Mouse (Mus musculus): Measurements from ENCODE around the gene Ppp1r1c. TPM values are rescaled to one million over a fixed set of nuclear protein-coding genes. Genes with fewer than 3 reads are reported as not detected.

Gene Ppp1r1c
- 0.24 and 0.28 TPM in 2 replicates for polyA plus RNA-seq (2015; fragmentation: Nextera tagmentation; extraction: Ambion mirVana)

DNA sequence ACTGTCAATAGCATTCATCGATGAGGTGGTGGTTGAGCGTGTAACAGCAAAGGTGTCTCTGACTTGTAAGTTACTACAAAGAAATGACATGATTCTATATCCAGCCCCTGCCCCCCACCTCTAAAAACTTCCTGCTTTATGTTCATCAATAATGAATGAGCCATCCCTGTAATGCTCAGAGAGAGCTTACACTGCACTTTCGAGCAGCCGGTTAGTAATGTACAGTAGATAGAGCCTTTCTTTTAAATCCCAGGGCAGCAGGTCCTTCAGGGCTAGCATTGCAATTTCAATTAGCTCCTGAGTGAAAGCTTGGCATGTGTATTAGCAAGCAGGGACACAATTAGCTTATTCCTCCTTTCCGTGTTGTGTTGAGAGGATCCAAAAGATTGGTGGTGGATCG is at the start of gene Ppp1r1c:
TSS of gene Ppp1r1c (plus strand) at position 206 of the 400 bp plus-strand sequence.
- Histone ChIP-seq H3K9me3 (no peaks in the 10 kb centered on the region), H3K36me3 (no peaks in the 10 kb centered on the region), H3K9ac (no peak within 1 kb of the TSS), H3K27me3 (replicated peaks) (no peaks in the 10 kb centered on the region), H3K4me3 (no peak within 1 kb of the TSS), H3K27ac (replicated peaks) (no peak within 1 kb of the TSS), H3K4me2 (no peak within 1 kb of the TSS), H3K4me1 (peaks cover 20% of the 10 kb centered on the region)
- no peak for ATAC-seq (ENCODE audit: extremely low read depth, insufficient number of reproducible peaks, low FRiP score, low TSS enrichment)
- WGBS, result 81% methylated on average over 6 of the region's 6 CpGs

DNA sequence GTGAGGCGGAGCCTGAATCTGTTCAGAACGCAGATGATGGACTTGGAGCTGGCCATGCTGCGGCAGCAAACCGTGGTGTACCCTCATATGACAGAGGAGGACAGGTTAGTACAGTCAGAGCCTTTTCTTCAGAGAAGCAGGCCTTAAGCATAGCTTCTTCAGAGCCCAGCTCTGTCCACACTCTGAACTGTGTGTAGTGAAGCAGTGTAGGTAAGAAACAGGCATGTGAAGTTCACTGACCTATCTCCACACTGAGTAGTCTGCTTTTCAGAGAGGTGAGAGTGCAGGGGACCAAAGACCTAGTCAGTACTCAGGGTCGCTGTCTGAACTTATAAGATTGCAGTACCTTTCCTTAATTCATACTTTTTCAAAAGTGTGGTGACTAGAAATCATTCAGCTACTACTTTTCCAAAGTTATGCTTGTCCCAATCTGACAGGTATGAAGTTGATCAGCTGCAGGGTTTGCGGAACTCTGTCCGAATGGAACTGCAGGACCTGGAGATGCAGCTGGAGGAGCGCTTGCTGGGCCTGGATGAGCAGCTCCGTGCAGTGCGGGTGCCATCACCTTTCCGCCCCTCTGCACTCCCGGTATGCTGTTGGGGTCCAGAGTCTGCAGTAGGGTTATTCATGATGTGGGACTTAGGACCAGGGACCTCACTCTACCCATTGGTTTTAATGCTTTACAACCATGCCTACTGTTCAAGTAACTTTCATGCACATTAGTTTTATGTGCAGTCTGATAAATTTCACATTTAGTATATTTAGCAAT is 47.0 kb upstream of the Ppp1r1c start:
- Histone ChIP-seq H3K36me3 (peaks cover 90% of the 10 kb centered on the region), H3K27ac (replicated peaks) (no peak overlapping the region), H3K4me3 (no peak overlapping the region), H3K9ac (no peak overlapping the region), H3K27me3 (replicated peaks) (no peaks in the 10 kb centered on the region), H3K4me1 (peaks cover 6% of the 10 kb centered on the region; the same call in 1 of the 2 replicates), H3K4me2 (no peak overlapping the region), H3K9me3 (no peaks in the 10 kb centered on the region)
- WGBS, result 84% methylated on average over 12 of the region's 12 CpGs
- ATAC-seq (ENCODE audit: extremely low read depth, insufficient number of reproducible peaks, low FRiP score, low TSS enrichment), result no peak

GRCm38 (mm10) chr2:79661486-79662104 is 46.0 kb upstream of the Ppp1r1c start:
- Histone ChIP-seq H3K4me1 (peaks cover 6% of the 10 kb centered on the region; the same call in 1 of the 2 replicates), H3K36me3 (peaks cover 90% of the 10 kb centered on the region), H3K27me3 (replicated peaks) (no peaks in the 10 kb centered on the region), H3K4me2 (no peak overlapping the region), H3K9me3 (no peaks in the 10 kb centered on the region), H3K27ac (replicated peaks) (no peak overlapping the region), H3K4me3 (no peak overlapping the region), H3K9ac (no peak overlapping the region)
- WGBS, result 45% methylated on average over 7 of the region's 7 CpGs
- no peak for ATAC-seq (ENCODE audit: extremely low read depth, insufficient number of reproducible peaks, low FRiP score, low TSS enrichment)

GRCm38 (mm10) chr2:79664532-79665286 is 42.9 kb upstream of the Ppp1r1c start:
- Histone ChIP-seq H3K9ac (no peak overlapping the region), H3K4me2 (no peak overlapping the region), H3K27ac (replicated peaks) (0 out of 2 replicates have a peak overlapping the region, but pooled peaks have one; percentile 28), H3K27me3 (replicated peaks) (no peaks in the 10 kb centered on the region), H3K4me3 (no peak overlapping the region), H3K4me1 (peaks cover 6% of the 10 kb centered on the region; the same call in 1 of the 2 replicates), H3K36me3 (peaks cover 82% of the 10 kb centered on the region), H3K9me3 (no peaks in the 10 kb centered on the region)
- WGBS, result 74% methylated on average over 3 of the region's 3 CpGs
- ATAC-seq (ENCODE audit: extremely low read depth, insufficient number of reproducible peaks, low FRiP score, low TSS enrichment), result no peak

DNA sequence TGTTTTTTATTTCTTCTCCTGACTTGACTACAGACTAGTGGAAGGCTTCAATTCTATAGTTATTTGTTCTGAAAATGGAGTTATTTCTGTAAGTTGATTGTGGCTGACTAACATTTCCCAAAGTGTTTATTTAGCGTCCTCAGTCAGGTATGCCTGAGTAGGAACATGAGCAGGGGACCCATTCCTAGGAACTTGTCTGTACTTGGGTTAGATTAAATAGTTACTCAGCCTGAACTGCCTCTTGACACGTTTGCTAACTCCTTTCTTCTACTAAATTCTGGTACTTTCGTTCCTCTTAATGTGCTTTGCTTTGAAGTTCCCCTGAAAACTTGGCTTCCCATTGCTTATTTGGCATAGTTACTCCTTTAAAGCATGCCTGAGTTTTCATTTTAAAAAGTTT is 42.1 kb upstream of the Ppp1r1c start:
- no peak for ATAC-seq (ENCODE audit: extremely low read depth, insufficient number of reproducible peaks, low FRiP score, low TSS enrichment)
- 74% methylated on average over 3 of the region's 3 CpGs for WGBS
- no peak overlapping the region for H3K9ac ChIP-seq
- no peaks in the 10 kb centered on the region for H3K27me3 ChIP-seq (replicated peaks)
- H3K4me2 ChIP-seq, result no peak overlapping the region
- no peaks in the 10 kb centered on the region for H3K9me3 ChIP-seq
- peaks cover 6% of the 10 kb centered on the region; the same call in 1 of the 2 replicates for H3K4me1 ChIP-seq
- H3K27ac ChIP-seq (replicated peaks), result no peak overlapping the region
- no peak overlapping the region for H3K4me3 ChIP-seq
- H3K36me3 ChIP-seq, result peaks cover 81% of the 10 kb centered on the region

GRCm38 (mm10) chr2:79675266-79675665 is 32.3 kb upstream of the Ppp1r1c start:
- 88% methylated on average over 3 of the region's 3 CpGs for WGBS

DNA sequence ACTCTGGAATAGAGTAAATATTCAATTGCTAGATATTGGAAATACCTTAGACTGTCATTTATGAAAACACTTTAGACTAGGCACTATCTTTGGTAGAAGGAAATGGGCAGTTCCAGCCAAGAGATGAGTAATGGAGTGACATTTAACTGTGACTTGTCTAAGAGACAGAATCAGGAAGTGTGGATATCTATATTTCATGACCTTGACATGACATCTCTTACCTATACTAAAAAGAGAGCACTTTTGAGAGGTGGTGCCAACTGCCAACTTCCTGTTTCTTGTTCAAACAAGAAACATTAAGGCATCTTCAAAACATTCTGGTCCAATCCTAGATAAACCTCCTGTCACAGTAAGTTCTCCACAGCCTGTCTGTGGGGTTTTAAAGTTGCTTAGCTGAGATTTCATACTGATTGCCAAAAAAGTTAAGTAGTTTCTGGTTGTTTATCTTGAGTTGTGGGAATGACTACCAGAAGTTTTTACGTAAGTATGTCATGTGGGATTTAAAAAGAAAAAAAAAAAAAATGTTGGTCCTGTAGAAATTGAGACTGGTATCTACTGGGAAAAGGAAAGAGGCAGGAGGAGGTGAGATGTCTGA is 29.8 kb upstream of the Ppp1r1c start:
- H3K4me3 ChIP-seq, result no peak overlapping the region
- peaks cover 7% of the 10 kb centered on the region for H3K4me1 ChIP-seq
- no peak overlapping the region for H3K27ac ChIP-seq (replicated peaks)
- ATAC-seq (ENCODE audit: extremely low read depth, insufficient number of reproducible peaks, low FRiP score, low TSS enrichment), result no peak
- no peak overlapping the region for H3K9ac ChIP-seq
- H3K4me2 ChIP-seq, result no peak overlapping the region
- 59% methylated on average over 1 of the region's 1 CpGs for WGBS
- H3K9me3 ChIP-seq, result no peaks in the 10 kb centered on the region
- peaks cover 29% of the 10 kb centered on the region for H3K36me3 ChIP-seq
- H3K27me3 ChIP-seq (replicated peaks), result no peaks in the 10 kb centered on the region

More at GRCm38 (mm10) chr2:79675266-79675665, 32.3 kb upstream of the Ppp1r1c start:
- no peaks in the 10 kb centered on the region for H3K9me3 ChIP-seq
- H3K36me3 ChIP-seq, result peaks cover 43% of the 10 kb centered on the region
- no peak for ATAC-seq (ENCODE audit: extremely low read depth, insufficient number of reproducible peaks, low FRiP score, low TSS enrichment)
- H3K27ac ChIP-seq (replicated peaks), result no peak overlapping the region
- no peak overlapping the region for H3K4me2 ChIP-seq
- no peak overlapping the region for H3K9ac ChIP-seq
- no peak overlapping the region for H3K4me3 ChIP-seq
- no peaks in the 10 kb centered on the region for H3K27me3 ChIP-seq (replicated peaks)
- H3K4me1 ChIP-seq, result peaks cover 3% of the 10 kb centered on the region; the same call in 1 of the 2 replicates

DNA sequence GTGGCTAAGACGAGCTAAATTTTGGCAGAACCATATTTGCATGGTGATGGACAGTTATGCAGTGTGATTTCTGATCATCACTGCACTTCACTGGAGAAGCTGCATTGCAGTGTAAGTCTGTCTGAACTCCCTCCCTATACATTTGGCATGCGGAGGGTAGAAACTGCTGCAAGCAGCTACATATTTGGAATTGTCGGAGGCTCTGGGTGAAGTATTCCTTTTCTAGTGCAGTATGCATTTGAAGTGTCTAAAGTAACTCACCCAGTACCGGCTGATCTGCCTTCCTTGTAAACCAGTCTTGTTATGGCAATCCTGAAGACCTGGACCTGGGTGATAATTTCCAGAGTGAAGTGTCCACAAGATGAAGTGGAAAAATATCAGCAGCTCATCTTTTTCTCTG is 25.9 kb upstream of the Ppp1r1c start:
- WGBS, result 52% methylated on average over 4 of the region's 4 CpGs

DNA sequence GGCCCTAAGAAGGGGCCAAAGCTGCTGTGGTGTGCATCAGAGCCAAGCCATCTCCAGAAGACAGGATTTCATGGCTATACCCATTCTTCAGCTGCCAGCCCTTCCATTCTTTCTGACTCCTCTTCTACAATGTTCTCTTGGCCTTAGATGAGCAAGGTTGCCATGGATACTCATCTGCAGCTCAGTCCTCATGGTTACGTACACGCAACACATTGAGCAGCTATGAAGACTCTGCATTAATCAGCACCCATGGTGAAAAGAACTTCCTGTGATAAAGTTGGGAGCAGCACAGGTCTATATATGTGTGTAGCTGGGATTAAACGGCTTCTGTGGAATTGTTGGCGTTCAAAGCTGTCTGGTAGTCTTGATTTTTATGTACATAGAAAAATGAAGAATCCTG is 24.3 kb upstream of the Ppp1r1c start:
- ATAC-seq (ENCODE audit: extremely low read depth, insufficient number of reproducible peaks, low FRiP score, low TSS enrichment), result no peak
- Histone ChIP-seq H3K27ac (replicated peaks) (no peak overlapping the region), H3K4me2 (no peak overlapping the region), H3K4me3 (no peak overlapping the region), H3K4me1 (peaks cover 3% of the 10 kb centered on the region; the same call in 1 of the 2 replicates), H3K27me3 (replicated peaks) (no peaks in the 10 kb centered on the region), H3K9ac (no peak overlapping the region), H3K36me3 (peaks cover 4% of the 10 kb centered on the region; the same call in 1 of the 2 replicates), H3K9me3 (no peaks in the 10 kb centered on the region)
- 75% methylated on average over 4 of the region's 4 CpGs for WGBS

More for the DNA sequence above, 25.9 kb upstream of the Ppp1r1c start:
- no peak overlapping the region for H3K4me2 ChIP-seq
- H3K27me3 ChIP-seq (replicated peaks), result no peaks in the 10 kb centered on the region
- no peak for ATAC-seq (ENCODE audit: extremely low read depth, insufficient number of reproducible peaks, low FRiP score, low TSS enrichment)
- H3K4me1 ChIP-seq, result peaks cover 7% of the 10 kb centered on the region
- no peak overlapping the region for H3K27ac ChIP-seq (replicated peaks)
- H3K36me3 ChIP-seq, result peaks cover 4% of the 10 kb centered on the region; the same call in 1 of the 2 replicates
- no peak overlapping the region for H3K9ac ChIP-seq
- H3K9me3 ChIP-seq, result no peaks in the 10 kb centered on the region
- no peak overlapping the region for H3K4me3 ChIP-seq

DNA sequence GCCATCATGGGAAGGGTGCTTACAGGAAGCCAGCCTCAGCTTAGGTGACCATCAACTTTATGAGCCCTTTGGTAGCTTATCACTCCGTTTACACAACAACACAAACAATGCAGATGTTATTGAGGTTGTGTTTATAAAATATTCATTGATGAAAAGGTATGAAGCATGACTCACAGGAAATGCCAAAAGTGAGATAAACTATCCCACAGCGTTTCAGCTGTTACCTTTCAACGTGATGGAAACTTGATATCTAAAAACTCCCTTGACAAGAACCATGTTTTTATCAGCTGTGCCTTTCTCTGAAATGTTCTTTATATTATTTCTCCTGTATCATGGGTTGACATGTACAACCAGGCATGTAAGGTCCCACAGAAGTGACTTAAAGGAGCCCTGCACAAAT is 16.7 kb upstream of the Ppp1r1c start:
- H3K9me3 ChIP-seq, result no peaks in the 10 kb centered on the region
- no peaks in the 10 kb centered on the region for H3K36me3 ChIP-seq
- H3K4me3 ChIP-seq, result no peak overlapping the region
- H3K9ac ChIP-seq, result no peak overlapping the region
- no peaks in the 10 kb centered on the region for H3K27me3 ChIP-seq (replicated peaks)
- 55% methylated on average over 3 of the region's 3 CpGs for WGBS
- H3K27ac ChIP-seq (replicated peaks), result no peak overlapping the region
- H3K4me1 ChIP-seq, result peaks cover 8% of the 10 kb centered on the region
- H3K4me2 ChIP-seq, result no peak overlapping the region
- ATAC-seq (ENCODE audit: extremely low read depth, insufficient number of reproducible peaks, low FRiP score, low TSS enrichment), result no peak

DNA sequence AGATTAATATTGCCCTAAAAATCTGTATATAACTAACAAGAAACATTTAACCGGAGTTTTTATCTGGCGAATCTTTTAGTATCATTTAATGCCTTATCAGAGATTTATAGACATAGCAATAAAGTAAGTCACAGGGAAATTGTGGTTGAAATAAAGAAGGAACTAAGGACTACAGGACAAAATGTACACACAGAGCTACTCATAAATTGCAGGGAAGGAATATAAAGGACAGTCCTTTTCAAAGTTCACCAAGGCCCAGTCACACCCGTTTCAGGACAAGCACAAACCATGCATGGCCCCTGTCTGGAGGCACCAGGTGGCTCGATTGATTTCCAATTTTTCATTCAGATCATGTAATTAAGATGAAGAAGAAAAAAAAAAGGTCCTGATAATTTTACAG is 12.4 kb upstream of the Ppp1r1c start:
- WGBS, result 85% methylated on average over 4 of the region's 4 CpGs
- no peak for ATAC-seq (ENCODE audit: extremely low read depth, insufficient number of reproducible peaks, low FRiP score, low TSS enrichment)
- H3K4me3 ChIP-seq, result no peak overlapping the region

More for the DNA sequence above, 12.4 kb upstream of the Ppp1r1c start:
- Histone ChIP-seq H3K27me3 (replicated peaks) (no peaks in the 10 kb centered on the region), H3K9ac (no peak overlapping the region), H3K9me3 (no peaks in the 10 kb centered on the region), H3K4me2 (no peak overlapping the region), H3K36me3 (no peaks in the 10 kb centered on the region), H3K4me1 (peaks cover 13% of the 10 kb centered on the region), H3K27ac (replicated peaks) (no peak overlapping the region)
